8 mouse cellular contexts compared by ENCODE assay signal in genomic region chr16:42782091-42782679, GRCm38 (mm10).
DNase-seq lines count a peak whose midpoint lies in the region; ATAC-seq lines count a peak whose summit lies in the region.

No protein-coding gene starts in this region.

- H3K9ac ChIP-seq in embryonic facial prominence, embryonic 14.5 days (ENCODE audit: low read depth, low read length): no peak overlapping the region

- ATAC-seq in embryonic facial prominence, embryonic 14.5 days (ENCODE audit: low read depth): peak; percentile 88

- H3K4me2 ChIP-seq in embryonic facial prominence, embryonic 14.5 days (ENCODE audit: low read depth, low read length): peak overlapping the region; percentile 33

- WGBS in embryonic facial prominence, embryonic 14.5 days: 3% methylated on average over 5 of the region's 5 CpGs

- H3K27ac ChIP-seq in embryonic facial prominence, embryonic 14.5 days (replicated peaks; ENCODE audit: low read depth, low read length): peak overlapping the region; percentile 66

- 0 out of 2 replicates have a peak, but pooled peaks cover 8% of the 10 kb centered on the region for H3K4me1 ChIP-seq in embryonic facial prominence, embryonic 14.5 days (ENCODE audit: control insufficient read depth, insufficient read depth, low read length)

- no peaks in the 10 kb centered on the region for H3K27me3 ChIP-seq in embryonic facial prominence, embryonic 14.5 days (replicated peaks; ENCODE audit: control insufficient read depth, insufficient read depth, low read length)

- DNase-seq in 3T3-L1 (ENCODE audit: low read depth, low spot score) (peak; percentile 90), adipocyte (ENCODE audit: low spot score) (peak; percentile 81)
- DNase-seq in embryonic facial prominence, embryonic 14.5 days (ENCODE audit: low spot score): peak; percentile 90
- DNase-seq in heart, postnatal 10 days: peak; percentile 69 to 72
- DNase-seq in layer of hippocampus, adult 11-12 months (ENCODE audit: low spot score): peak; percentile 66
- peak; percentile 53 for DNase-seq in lung, postnatal 25 days (ENCODE audit: low spot score)
- DNase-seq in right cerebral cortex, postnatal 36 days (ENCODE audit: low spot score in 2 of 2): peak; percentile 9 to 39
- no peak for DNase-seq in thymus, adult 18-20 months

- H3K9me3 ChIP-seq in embryonic facial prominence, embryonic 14.5 days (ENCODE audit: control insufficient read depth, low read length): no peaks in the 10 kb centered on the region

- intact Hi-C loops in heart, postnatal 10 days (cut with DNase I): loop anchor here (2.0 to 5.0 kb wide), 5 partner anchors 105 to 615 kb away; no protein-coding TSS in a partner anchor

- H3K4me3 ChIP-seq in embryonic facial prominence, embryonic 14.5 days (ENCODE audit: low read depth, low read length): no peak overlapping the region; the same call in 1 of the 2 replicates

- no peaks in the 10 kb centered on the region for H3K36me3 ChIP-seq in embryonic facial prominence, embryonic 14.5 days (ENCODE audit: control insufficient read depth, insufficient read depth, low read length)

Comparison
In these comparisons a context has a peak if more than half of its experiments do, and no peak if none do; other contexts are left out.
1. DNase-seq: peak in 3T3-L1 (single experiment), adipocyte (single experiment), embryonic facial prominence, embryonic 14.5 days (single experiment), heart, postnatal 10 days (2 of 2), layer of hippocampus, adult 11-12 months (single experiment), lung, postnatal 25 days (single experiment) and right cerebral cortex, postnatal 36 days (2 of 2); none in thymus, adult 18-20 months (0 of 2).